Mouse (Mus musculus): ENCODE data around the gene D10Wsu102e.
"Not testable (repeated sequence)": the region's sequence is repeated elsewhere in the genome, so short reads cannot be mapped to it uniquely, and the experiment has no call there.

D10Wsu102e gene

GRCm38 (mm10) chr10:83346359-83346736 lies 13.7 kb upstream of the D10Wsu102e start:
- DNase-seq (ENCODE audit: low read depth) = no peak

GRCm38 (mm10) chr10:83347494-83347893 lies 12.5 kb upstream of the D10Wsu102e start:
- DNase-seq (ENCODE audit: low read depth) = no peak

- no peak for DNase-seq (ENCODE audit: low read depth)
These were observed 9.3 kb upstream of the D10Wsu102e start for GRCm38 (mm10) chr10:83350689-83351088.

GRCm38 (mm10) chr10:83351779-83352178 lies 8.2 kb upstream of the D10Wsu102e start:
- not testable (repeated sequence) for DNase-seq (ENCODE audit: low read depth)

- no peak for DNase-seq (ENCODE audit: low read depth)
These were observed 6.2 kb upstream of the D10Wsu102e start for GRCm38 (mm10) chr10:83353680-83354332.

- DNase-seq (ENCODE audit: low read depth) = peak; percentile 42
These were observed 5.7 kb upstream of the D10Wsu102e start for GRCm38 (mm10) chr10:83354333-83354719.

- no peak for DNase-seq (ENCODE audit: low read depth)
These were observed 3.6 kb upstream of the D10Wsu102e start for GRCm38 (mm10) chr10:83356416-83356815.

- no peak for DNase-seq (ENCODE audit: low read depth)
These were observed 570 bp upstream of the D10Wsu102e start for GRCm38 (mm10) chr10:83359451-83359850.

GRCm38 (mm10) chr10:83360356-83360755 lies 335 bp downstream of the D10Wsu102e start:
- DNase-seq (ENCODE audit: low read depth) = no peak

- DNase-seq (ENCODE audit: low read depth) = peak; percentile 69
These were observed 1.8 kb downstream of the D10Wsu102e start for GRCm38 (mm10) chr10:83361643-83362382.

- DNase-seq (ENCODE audit: low read depth) = no peak
These were observed 3.4 kb downstream of the D10Wsu102e start for GRCm38 (mm10) chr10:83363451-83363850.

GRCm38 (mm10) chr10:83368918-83369317 lies 8.9 kb downstream of the D10Wsu102e start:
- DNase-seq (ENCODE audit: low read depth) = no peak

- DNase-seq (ENCODE audit: low read depth) = no peak
These were observed 14.1 kb downstream of the D10Wsu102e start for GRCm38 (mm10) chr10:83374045-83374656.

GRCm38 (mm10) chr10:83375458-83375857 lies 15.4 kb downstream of the D10Wsu102e start:
- DNase-seq (ENCODE audit: low read depth) = not testable (repeated sequence)

GRCm38 (mm10) chr10:83376911-83377682 lies 17.1 kb downstream of the D10Wsu102e start:
- DNase-seq (ENCODE audit: low read depth) = no peak

GRCm38 (mm10) chr10:83378083-83378833 lies 18.2 kb downstream of the D10Wsu102e start:
- DNase-seq (ENCODE audit: low read depth) = no peak

- DNase-seq (ENCODE audit: low read depth) = no peak
These were observed 20.5 kb downstream of the D10Wsu102e start for GRCm38 (mm10) chr10:83380501-83380900.

GRCm38 (mm10) chr10:83382528-83382927 lies 22.5 kb downstream of the D10Wsu102e start:
- no peak for DNase-seq (ENCODE audit: low read depth)

- no peak for DNase-seq (ENCODE audit: low read depth)
These were observed 23.0 kb downstream of the D10Wsu102e start for GRCm38 (mm10) chr10:83382988-83383387.

- no peak for DNase-seq (ENCODE audit: low read depth)
These were observed 23.8 kb downstream of the D10Wsu102e start for GRCm38 (mm10) chr10:83383863-83384262.

GRCm38 (mm10) chr10:83384456-83385215 lies 24.6 kb downstream of the D10Wsu102e start:
- DNase-seq (ENCODE audit: low read depth) = peak; percentile 14

Data from induced T-regulatory cell, adult 2 months (primary cell).